In genomic region chr17:29356479-29356856, GRCm38 (mm10) we compare ENCODE assay signal across 8 mouse cellular contexts. TPM values are rescaled to one million over a fixed set of nuclear protein-coding genes. Genes with fewer than 3 reads are reported as not detected.
DNase-seq lines count a peak whose midpoint lies in the region; ATAC-seq lines count a peak whose summit lies in the region.

No protein-coding gene starts in this region.

- H3K27ac ChIP-seq in intestine, embryonic 15.5 days, result peak overlapping the region; percentile 85
- peak overlapping the region; percentile 53 for H3K27ac ChIP-seq in liver, embryonic 12.5 days
- H3K27ac ChIP-seq in neural tube, embryonic 12.5 days, result peak overlapping the region; percentile 99

- H3K4me2 ChIP-seq in intestine, embryonic 15.5 days (replicated peaks), result peak overlapping the region; percentile 61
- H3K4me2 ChIP-seq in liver, embryonic 12.5 days, result peak overlapping the region; percentile 50
- H3K4me2 ChIP-seq in neural tube, embryonic 12.5 days (replicated peaks), result peak overlapping the region; percentile 65

- WGBS in intestine, embryonic 15.5 days, result 6% methylated on average over 11 of the region's 11 CpGs
- 18% methylated on average over 11 of the region's 11 CpGs for WGBS in liver, embryonic 12.5 days (ENCODE audit: insufficient replicate concordance)
- WGBS in neural tube, embryonic 12.5 days, result under 1% methylated on average over 11 of the region's 11 CpGs

- H3K9ac ChIP-seq in intestine, embryonic 15.5 days, result peak overlapping the region; percentile 29
- H3K9ac ChIP-seq in liver, embryonic 12.5 days, result no peak overlapping the region
- peak overlapping the region; percentile 56 for H3K9ac ChIP-seq in neural tube, embryonic 12.5 days

- no peaks in the 10 kb centered on the region for H3K9me3 ChIP-seq in intestine, embryonic 15.5 days
- H3K9me3 ChIP-seq in liver, embryonic 12.5 days (replicated peaks), result no peaks in the 10 kb centered on the region
- no peaks in the 10 kb centered on the region for H3K9me3 ChIP-seq in neural tube, embryonic 12.5 days

- H3K4me3 ChIP-seq in intestine, embryonic 15.5 days (replicated peaks), result peak overlapping the region; percentile 25
- peak overlapping the region; percentile 30 for H3K4me3 ChIP-seq in liver, embryonic 12.5 days
- H3K4me3 ChIP-seq in neural tube, embryonic 12.5 days, result peak overlapping the region; percentile 23

- H3K27me3 ChIP-seq in intestine, embryonic 15.5 days (replicated peaks), result no peaks in the 10 kb centered on the region
- 0 out of 2 replicates have a peak, but pooled peaks cover 5% of the 10 kb centered on the region for H3K27me3 ChIP-seq in liver, embryonic 12.5 days (replicated peaks)
- no peaks in the 10 kb centered on the region for H3K27me3 ChIP-seq in neural tube, embryonic 12.5 days (replicated peaks)

- no peaks in the 10 kb centered on the region for H3K36me3 ChIP-seq in intestine, embryonic 15.5 days
- H3K36me3 ChIP-seq in liver, embryonic 12.5 days, result no peaks in the 10 kb centered on the region
- H3K36me3 ChIP-seq in neural tube, embryonic 12.5 days, result no peaks in the 10 kb centered on the region

- peak; percentile 88 for ATAC-seq in intestine, embryonic 15.5 days
- ATAC-seq in liver, embryonic 12.5 days, result peak; percentile 63
- peak; percentile 95 for ATAC-seq in neural tube, embryonic 12.5 days (ENCODE audit: low FRiP score, low read depth)

- peak; percentile 54 for DNase-seq in cerebellum, adult 9-11 months
- no peak for DNase-seq in cerebellum, adult 11-12 months
- DNase-seq in adrenal gland, postnatal 25 days, result peak; percentile 73
- peak; percentile 62 to 65 for DNase-seq in gastrocnemius, adult 8-10 months (ENCODE audit: low spot score in 2 of 2)
- DNase-seq in spleen, adult 12 weeks (ENCODE audit: low spot score), result no peak

- peaks cover 27% of the 10 kb centered on the region for H3K4me1 ChIP-seq in intestine, embryonic 15.5 days (replicated peaks)
- H3K4me1 ChIP-seq in liver, embryonic 12.5 days, result peaks cover 20% of the 10 kb centered on the region
- H3K4me1 ChIP-seq in neural tube, embryonic 12.5 days, result peaks cover 28% of the 10 kb centered on the region

RNA-seq across cellular contexts. Expression of gene Fgd2, which starts 4.2 kb away (rescaled TPM):
- total RNA-seq in adrenal gland, postnatal 25 days (2021), result 1.6 and 3.0 TPM in 2 replicates
- total RNA-seq in gastrocnemius, adult 8-10 months (2022), result 1 to 10 TPM in 1 of 4 experiments, under 1 TPM in 3; 0.38 to 1.0 (median 0.67) TPM
- polyA plus RNA-seq in intestine, embryonic 15.5 days (2015; fragmentation: Nextera tagmentation; extraction: Ambion mirVana), result 10.5 and 12.3 TPM in 2 replicates
- 5.1 and 5.9 TPM in 2 replicates for polyA plus RNA-seq in liver, embryonic 12.5 days (2016; fragmentation: Nextera tagmentation; extraction: Ambion mirVana)
- 3.7 and 4.2 TPM in 2 replicates for polyA plus RNA-seq in neural tube, embryonic 12.5 days (2016; fragmentation: Nextera tagmentation; extraction: Ambion mirVana)

RNA-seq across cellular contexts. Expression of gene Mtch1, which starts 8.7 kb away (rescaled TPM):
- 231 and 242 TPM in 2 replicates for total RNA-seq in adrenal gland, postnatal 25 days (2021)
- total RNA-seq in gastrocnemius, adult 8-10 months (2022), result 10 to 100 TPM; 74.1 to 82.3 (median 80.3) TPM
- polyA plus RNA-seq in intestine, embryonic 15.5 days (2015; fragmentation: Nextera tagmentation; extraction: Ambion mirVana), result 235 and 275 TPM in 2 replicates
- polyA plus RNA-seq in liver, embryonic 12.5 days (2016; fragmentation: Nextera tagmentation; extraction: Ambion mirVana), result 107 and 109 TPM in 2 replicates
- 468 and 479 TPM in 2 replicates for polyA plus RNA-seq in neural tube, embryonic 12.5 days (2016; fragmentation: Nextera tagmentation; extraction: Ambion mirVana)

RNA-seq across cellular contexts. Expression of gene Pi16, which starts 39.0 kb away (rescaled TPM):
- total RNA-seq in adrenal gland, postnatal 25 days (2021), result 9.5 and 13.2 TPM in 2 replicates
- total RNA-seq in gastrocnemius, adult 8-10 months (2022), result 10 to 100 TPM; 12.3 to 27.4 (median 16.7) TPM
- polyA plus RNA-seq in intestine, embryonic 15.5 days (2015; fragmentation: Nextera tagmentation; extraction: Ambion mirVana), result 0.72 and 0.98 TPM in 2 replicates
- 0.37 and 0.59 TPM in 2 replicates for polyA plus RNA-seq in liver, embryonic 12.5 days (2016; fragmentation: Nextera tagmentation; extraction: Ambion mirVana)
- polyA plus RNA-seq in neural tube, embryonic 12.5 days (2016; fragmentation: Nextera tagmentation; extraction: Ambion mirVana), result 1.2 and 1.3 TPM in 2 replicates

Comparison
In these comparisons a context has a peak if more than half of its experiments do, and no peak if none do; other contexts are left out.
1. DNase-seq: peak in cerebellum, adult 9-11 months (single experiment), adrenal gland, postnatal 25 days (single experiment) and gastrocnemius, adult 8-10 months (2 of 2); none in cerebellum, adult 11-12 months (single experiment) and spleen, adult 12 weeks (single experiment).
2. Peak in every context shown above with its lines, with median percentiles within 50 percentile points of each other: ATAC-seq, H3K27ac ChIP-seq, H3K4me2 ChIP-seq and H3K4me3 ChIP-seq.